Mouse (Mus musculus): ENCODE data around the gene Gm9774.

Gene Gm9774

DNA sequence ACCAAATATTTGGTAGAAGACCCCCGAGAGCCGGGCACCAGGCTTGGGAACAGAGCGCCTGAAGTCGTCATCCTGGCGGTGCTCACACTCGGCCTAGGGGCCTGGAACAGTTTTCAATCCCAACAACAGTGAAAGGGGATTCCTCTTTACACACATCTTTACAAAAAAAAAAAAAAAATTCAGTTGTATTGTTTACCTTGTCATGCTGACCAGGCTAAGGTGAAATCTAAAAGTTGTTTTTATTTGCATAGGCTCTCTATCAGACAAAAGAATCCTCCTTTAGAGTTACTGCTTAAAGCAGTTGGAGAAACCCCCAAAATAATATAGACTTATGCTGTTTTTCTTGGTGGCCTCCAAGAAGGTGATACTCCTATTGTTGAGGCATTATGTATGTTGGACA lies at the start of gene Gm9774:
Gene Gm9774 (minus strand): TSS at position 101 of the 400 bp plus-strand sequence.
- no peak for DNase-seq (ENCODE audit: low spot score)

DNA sequence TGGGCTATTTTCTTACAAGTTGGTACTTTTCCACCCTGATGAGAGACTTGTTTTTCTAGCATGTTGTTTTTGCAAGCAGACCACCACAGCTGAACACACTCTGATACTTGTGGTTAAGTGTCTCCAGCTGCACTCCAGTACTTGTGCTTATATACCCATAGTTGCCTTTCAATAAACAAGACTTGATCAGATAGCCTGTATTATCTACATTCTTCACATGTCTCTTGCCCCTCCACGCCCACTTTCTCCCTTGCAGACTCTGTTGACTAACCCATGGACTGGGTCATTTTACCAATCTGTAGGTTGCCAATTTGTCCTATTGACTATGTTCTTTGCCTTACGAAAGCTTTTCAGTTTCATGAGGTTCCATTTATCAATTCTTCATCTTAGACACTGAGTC lies 40.9 kb upstream of the Gm9774 start:
- no peak for DNase-seq (ENCODE audit: low spot score)

GRCm38 (mm10) chr3:92467424-92467823 lies 38.2 kb upstream of the Gm9774 start:
- no peak for DNase-seq (ENCODE audit: low spot score)

GRCm38 (mm10) chr3:92466576-92466975 lies 37.4 kb upstream of the Gm9774 start:
- no peak for DNase-seq (ENCODE audit: low spot score)

- DNase-seq (ENCODE audit: low spot score): no peak
These were observed 29.4 kb upstream of the Gm9774 start, which contains the start of gene Sprr3 for GRCm38 (mm10) chr3:92458620-92459019. Gene Sprr3, minus strand, starts transcription at chr3:92458720.

DNA sequence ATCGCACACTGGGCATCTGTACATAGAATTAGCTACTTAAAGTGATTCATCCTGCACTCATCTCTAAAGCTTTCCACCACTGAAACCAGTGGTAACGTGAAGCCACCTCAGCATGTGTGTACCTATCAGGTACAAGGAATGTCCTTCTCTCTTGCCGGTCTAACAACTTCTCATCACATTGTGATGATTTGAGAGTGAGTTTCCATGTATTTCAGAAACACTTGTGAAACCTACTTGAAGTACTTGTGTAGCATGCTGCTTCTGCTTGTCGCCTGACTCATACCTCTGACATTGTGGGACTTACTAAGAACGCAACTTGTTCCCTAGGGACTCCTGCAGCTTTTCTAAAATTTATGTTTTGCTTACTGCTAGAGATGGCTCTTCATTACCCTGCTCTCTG lies 25.9 kb upstream of the Gm9774 start:
- DNase-seq (ENCODE audit: low spot score): no peak

GRCm38 (mm10) chr3:92440177-92440576 lies 11.0 kb upstream of the Gm9774 start:
- DNase-seq (ENCODE audit: low spot score): no peak

DNA sequence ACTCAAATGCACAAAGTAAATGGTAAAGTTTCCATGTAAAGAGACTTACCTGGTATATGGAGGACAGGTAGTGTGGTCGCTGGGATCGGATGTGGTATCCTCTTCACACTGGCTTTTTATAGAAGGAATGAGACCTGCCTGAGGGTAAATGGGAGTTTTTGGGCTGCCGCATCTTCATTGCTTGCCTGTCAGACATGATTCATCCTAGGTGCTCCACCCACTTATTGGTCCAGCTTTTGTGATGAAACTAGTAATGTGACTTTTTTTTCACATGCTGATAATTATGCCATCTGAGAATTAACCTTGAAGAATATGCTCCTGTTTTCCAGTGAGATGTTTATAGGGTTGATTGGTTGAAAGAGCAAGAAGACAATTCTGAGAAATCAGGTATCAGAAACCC lies 9.5 kb upstream of the Gm9774 start, which contains the start of gene Sprr1b:
Gene Sprr1b (minus strand): TSS at position 101 of the 400 bp plus-strand sequence.
- DNase-seq (ENCODE audit: low spot score): no peak

GRCm38 (mm10) chr3:92432282-92432681 lies 3.1 kb upstream of the Gm9774 start, which contains the start of gene Sprr2k:
Gene Sprr2k, plus strand, starts transcription at chr3:92432582.
- no peak for DNase-seq (ENCODE audit: low spot score)

GRCm38 (mm10) chr3:92417782-92418181 lies 11.4 kb downstream of the Gm9774 start, which contains the start of gene Sprr2j-ps:
Gene Sprr2j-ps, plus strand, starts transcription at chr3:92418082.
- DNase-seq (ENCODE audit: low spot score): no peak

- DNase-seq (ENCODE audit: low spot score): no peak
These were observed 21.5 kb downstream of the Gm9774 start, which contains the start of gene Sprr2i for GRCm38 (mm10) chr3:92407691-92408090. Gene Sprr2i, plus strand, starts transcription at chr3:92407991.

DNA sequence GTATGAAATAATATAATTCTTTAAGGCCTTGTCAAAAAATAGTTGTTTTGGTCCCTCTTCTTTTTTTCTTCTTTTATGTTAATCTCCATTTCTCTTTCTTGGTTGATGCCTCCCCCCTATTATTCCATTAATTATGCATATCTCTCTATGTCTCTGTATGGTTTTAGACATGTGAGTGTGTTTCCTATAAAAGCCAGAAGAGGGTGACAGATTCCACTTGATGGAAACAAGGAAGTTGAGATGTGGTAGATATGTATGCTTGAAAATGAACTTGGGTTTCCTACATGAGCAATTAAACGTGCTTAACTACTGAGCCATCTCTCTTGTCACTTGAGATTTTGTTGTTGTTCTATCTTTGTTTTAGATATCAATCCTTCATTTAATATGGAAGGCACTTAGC lies 34.9 kb downstream of the Gm9774 start:
- no peak for DNase-seq (ENCODE audit: low spot score)

DNA sequence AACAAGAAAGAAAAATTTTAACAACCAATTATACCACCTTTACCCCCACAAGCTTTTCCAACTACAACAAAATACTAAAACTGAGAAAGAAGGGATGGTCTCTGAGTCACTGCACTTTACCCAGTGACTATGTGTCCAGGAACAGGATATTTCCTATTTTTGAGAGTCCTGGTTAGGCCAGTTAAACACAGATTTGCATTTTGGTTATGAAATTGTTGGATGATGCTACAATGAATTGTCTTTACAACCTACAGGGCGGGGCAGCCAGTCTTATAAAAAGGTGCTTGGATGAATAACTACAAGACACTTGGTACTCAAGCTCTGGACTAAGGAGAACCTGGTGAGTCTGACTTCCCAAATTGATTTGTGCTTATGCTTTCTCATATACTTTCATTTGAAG lies 43.8 kb downstream of the Gm9774 start, which contains the start of gene Sprr2h:
Gene Sprr2h (plus strand): TSS at position 301 of the 400 bp plus-strand sequence.
- no peak for DNase-seq (ENCODE audit: low spot score)
